Mouse (Mus musculus) ES-Bruce4 (cell line): ENCODE results near the gene Oat.

Experiments used
- CTCF ChIP-seq: IDR thresholded peaks from one replicate; pipeline ENCODE4 v1.8.1; 2011; ENCODE audit warnings: low read depth, low read length
- EP300 ChIP-seq: IDR thresholded peaks from 2 replicates; pipeline ENCODE4 v1.6.1; 2011; ENCODE audit warnings: low read depth, low read length; ENCODE audit not compliant: insufficient read depth
- POLR2A ChIP-seq: IDR thresholded peaks from one replicate; pipeline ENCODE4 v1.8.1; 2011; ENCODE audit warnings: low read length; ENCODE audit not compliant: insufficient read depth

- TF ChIP-seq EP300 (no peak), CTCF (no peak), POLR2A (no peak)
These were observed 3.0 kb downstream of the Oat start for GRCm38 (mm10) chr7:132573205-132573604.
